ENCODE assay signal across 20 mouse cellular contexts in the genomic region with DNA sequence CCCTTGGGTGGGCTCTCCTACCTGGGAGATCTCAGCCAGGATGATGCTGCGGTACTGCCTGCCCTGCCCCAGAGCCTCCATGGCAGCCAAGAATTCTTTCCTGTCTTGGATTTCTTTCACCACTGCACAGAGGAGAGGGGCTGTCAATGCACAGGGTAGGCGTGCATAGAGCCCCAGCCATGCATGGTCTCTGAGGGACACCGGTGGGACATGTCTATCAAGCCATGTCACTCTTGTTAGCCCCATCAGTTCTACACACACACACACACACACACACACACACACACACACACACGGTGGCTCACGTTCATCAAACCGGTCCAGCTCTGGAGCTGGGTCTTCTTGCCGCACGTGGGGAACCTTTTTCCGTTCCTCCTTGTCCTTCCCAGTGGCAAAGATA. TPM values are rescaled to one million over a fixed set of nuclear protein-coding genes. Genes with fewer than 3 reads are reported as not detected.
DNase-seq lines count a peak whose midpoint lies in the region; ATAC-seq lines count a peak whose summit lies in the region.
"Had no signal": no experiment of that assay in that cellular context is flagged by ENCODE, and none has a peak within 500 bp of the region (broad histone marks: within the 10 kb centered on the region; RNA-seq: fewer than 3 reads in every experiment).

No protein-coding gene starts in this region.

- H3K9me3 ChIP-seq in forebrain, embryonic 15.5 days: no peaks in the 10 kb centered on the region
- H3K9me3 ChIP-seq in forebrain, embryonic 11.5 days (ENCODE audit: control insufficient read depth, low read length): no peaks in the 10 kb centered on the region
- H3K9me3 ChIP-seq in kidney, embryonic 15.5 days (replicated peaks): no peaks in the 10 kb centered on the region
- no peaks in the 10 kb centered on the region for H3K9me3 ChIP-seq in neural tube, embryonic 15.5 days (replicated peaks)
- H3K9me3 ChIP-seq: forebrain, embryonic 10.5 days; liver, embryonic 12.5 days had no signal

- peak; percentile 35; the same call in 1 of the 2 replicates for ATAC-seq in forebrain, embryonic 15.5 days (replicated peaks)
- no peak for ATAC-seq in forebrain, embryonic 11.5 days (replicated peaks; ENCODE audit: low FRiP score)
- no peak for ATAC-seq in kidney, embryonic 15.5 days (replicated peaks; ENCODE audit: low FRiP score)
- ATAC-seq in neural tube, embryonic 15.5 days (ENCODE audit: low FRiP score): no peak; the same call in 1 of the 2 replicates
- ATAC-seq: intestine, postnatal 0 days; liver, embryonic 12.5 days had no signal

- no peak overlapping the region for H3K9ac ChIP-seq in forebrain, embryonic 15.5 days (replicated peaks)
- no peak overlapping the region for H3K9ac ChIP-seq in forebrain, embryonic 11.5 days (ENCODE audit: low read length)
- no peak overlapping the region for H3K9ac ChIP-seq in kidney, embryonic 15.5 days
- H3K9ac ChIP-seq in neural tube, embryonic 15.5 days (replicated peaks): no peak overlapping the region
- H3K9ac ChIP-seq: liver, embryonic 12.5 days had no signal

- peaks cover 30% of the 10 kb centered on the region; the same call in 1 of the 2 replicates for H3K36me3 ChIP-seq in forebrain, embryonic 15.5 days
- H3K36me3 ChIP-seq in forebrain, embryonic 11.5 days (ENCODE audit: control insufficient read depth, insufficient read depth, low read length): no peaks in the 10 kb centered on the region
- H3K36me3 ChIP-seq in kidney, embryonic 15.5 days: peaks cover 38% of the 10 kb centered on the region
- H3K36me3 ChIP-seq in neural tube, embryonic 15.5 days: peaks cover 39% of the 10 kb centered on the region

- no peak overlapping the region for H3K4me2 ChIP-seq in forebrain, embryonic 15.5 days (replicated peaks)
- no peak overlapping the region for H3K4me2 ChIP-seq in forebrain, embryonic 11.5 days (ENCODE audit: low read depth, low read length, severe bottlenecking)
- no peak overlapping the region for H3K4me2 ChIP-seq in kidney, embryonic 15.5 days
- H3K4me2 ChIP-seq in neural tube, embryonic 15.5 days: no peak overlapping the region
- H3K4me2 ChIP-seq: liver, embryonic 12.5 days had no signal

- H3K4me1 ChIP-seq in forebrain, embryonic 15.5 days: peaks cover under 1% of the 10 kb centered on the region
- no peaks in the 10 kb centered on the region; the same call in 1 of the 2 replicates for H3K4me1 ChIP-seq in forebrain, embryonic 11.5 days (replicated peaks; ENCODE audit: control insufficient read depth, insufficient read depth, low read length)
- peaks cover 33% of the 10 kb centered on the region for H3K4me1 ChIP-seq in kidney, embryonic 15.5 days
- H3K4me1 ChIP-seq in neural tube, embryonic 15.5 days: peaks cover 10% of the 10 kb centered on the region

- H3K27ac ChIP-seq in forebrain, embryonic 15.5 days (replicated peaks): no peak overlapping the region
- no peak overlapping the region for H3K27ac ChIP-seq in forebrain, embryonic 11.5 days (ENCODE audit: low read depth, low read length)
- H3K27ac ChIP-seq in kidney, embryonic 15.5 days: peak overlapping the region; percentile 41; the same call in 1 of the 2 replicates
- H3K27ac ChIP-seq in neural tube, embryonic 15.5 days (replicated peaks): 0 out of 2 replicates have a peak overlapping the region, but pooled peaks have one; percentile 13
- H3K27ac ChIP-seq: forebrain, embryonic 10.5 days; left cerebral cortex, adult 2 months; liver, embryonic 12.5 days had no signal

- no peak for DNase-seq in forebrain, embryonic 11.5 days (ENCODE audit: low spot score)
- DNase-seq in kidney, postnatal 25 days: no peak
- peak; percentile 17 for DNase-seq in retina, postnatal 1 day
- DNase-seq in retina, embryonic 14.5 days (ENCODE audit: low spot score): no peak
- DNase-seq in lung, postnatal 25 days (ENCODE audit: low spot score): no peak
- DNase-seq: adrenal gland, postnatal 14 days; cerebellum, adult 2 months; cerebellum, postnatal 25 days; embryo, embryonic 11 days; heart, postnatal 4 days; lung, adult 18-20 months; thymus, adult 18-20 months; thymus, postnatal 4 days had no signal

- 82% methylated on average over 9 of the region's 9 CpGs for WGBS in forebrain, embryonic 15.5 days
- 83% methylated on average over 9 of the region's 9 CpGs for WGBS in forebrain, embryonic 11.5 days
- WGBS in kidney, embryonic 15.5 days: 76% methylated on average over 9 of the region's 9 CpGs
- 81% methylated on average over 9 of the region's 9 CpGs for WGBS in neural tube, embryonic 15.5 days

- H3K4me3 ChIP-seq in forebrain, embryonic 15.5 days: no peak overlapping the region
- no peak overlapping the region for H3K4me3 ChIP-seq in forebrain, embryonic 11.5 days (ENCODE audit: low read depth, low read length)
- H3K4me3 ChIP-seq in kidney, embryonic 15.5 days (replicated peaks): no peak overlapping the region
- H3K4me3 ChIP-seq in neural tube, embryonic 15.5 days (replicated peaks): no peak overlapping the region
- H3K4me3 ChIP-seq: forebrain, embryonic 10.5 days; left cerebral cortex, adult 2 months; liver, embryonic 12.5 days had no signal

- no peaks in the 10 kb centered on the region for H3K27me3 ChIP-seq in forebrain, embryonic 15.5 days
- no peaks in the 10 kb centered on the region for H3K27me3 ChIP-seq in forebrain, embryonic 11.5 days (ENCODE audit: control insufficient read depth, insufficient read depth, low read length)
- H3K27me3 ChIP-seq in kidney, embryonic 15.5 days: no peaks in the 10 kb centered on the region; the same call in 1 of the 2 replicates
- H3K27me3 ChIP-seq in neural tube, embryonic 15.5 days (replicated peaks): no peaks in the 10 kb centered on the region

RNA-seq across cellular contexts. Expression of a gene that starts 5.5 kb away (rescaled TPM):
- polyA plus RNA-seq in forebrain, embryonic 15.5 days (2015; fragmentation: Nextera tagmentation; extraction: Ambion mirVana): 293 and 308 TPM in 2 replicates
- polyA plus RNA-seq in forebrain, embryonic 11.5 days (2014; fragmentation: Nextera tagmentation; extraction: Ambion mirVana): 378 and 386 TPM in 2 replicates
- 303 and 317 TPM in 2 replicates for polyA plus RNA-seq in kidney, embryonic 15.5 days (2015; fragmentation: Nextera tagmentation; extraction: Ambion mirVana)
- polyA plus RNA-seq in neural tube, embryonic 15.5 days (2015; fragmentation: Nextera tagmentation; extraction: Ambion mirVana): 248 and 249 TPM in 2 replicates

RNA-seq across cellular contexts. Expression of a gene that starts 5.7 kb away (rescaled TPM):
- 11.9 and 16.8 TPM in 2 replicates for polyA plus RNA-seq in forebrain, embryonic 15.5 days (2015; fragmentation: Nextera tagmentation; extraction: Ambion mirVana)
- 9.3 and 10.6 TPM in 2 replicates for polyA plus RNA-seq in forebrain, embryonic 11.5 days (2014; fragmentation: Nextera tagmentation; extraction: Ambion mirVana)
- polyA plus RNA-seq in kidney, embryonic 15.5 days (2015; fragmentation: Nextera tagmentation; extraction: Ambion mirVana): 7.7 and 10.5 TPM in 2 replicates
- polyA plus RNA-seq in neural tube, embryonic 15.5 days (2015; fragmentation: Nextera tagmentation; extraction: Ambion mirVana): 11.3 and 12.6 TPM in 2 replicates

RNA-seq across cellular contexts. Expression of a gene that starts 26.6 kb away (rescaled TPM):
- polyA plus RNA-seq in forebrain, embryonic 15.5 days (2015; fragmentation: Nextera tagmentation; extraction: Ambion mirVana): 8.0 and 9.7 TPM in 2 replicates
- 6.3 and 7.6 TPM in 2 replicates for polyA plus RNA-seq in forebrain, embryonic 11.5 days (2014; fragmentation: Nextera tagmentation; extraction: Ambion mirVana)
- 8.6 and 11.0 TPM in 2 replicates for polyA plus RNA-seq in kidney, embryonic 15.5 days (2015; fragmentation: Nextera tagmentation; extraction: Ambion mirVana)
- polyA plus RNA-seq in neural tube, embryonic 15.5 days (2015; fragmentation: Nextera tagmentation; extraction: Ambion mirVana): 11.6 and 12.2 TPM in 2 replicates

RNA-seq across cellular contexts. Expression of a gene that starts 29.7 kb away (rescaled TPM):
- 1.7 and 1.9 TPM in 2 replicates for polyA plus RNA-seq in forebrain, embryonic 15.5 days (2015; fragmentation: Nextera tagmentation; extraction: Ambion mirVana)
- 1.3 and 1.4 TPM in 2 replicates for polyA plus RNA-seq in forebrain, embryonic 11.5 days (2014; fragmentation: Nextera tagmentation; extraction: Ambion mirVana)
- polyA plus RNA-seq in kidney, embryonic 15.5 days (2015; fragmentation: Nextera tagmentation; extraction: Ambion mirVana): 0.40 and 0.96 TPM in 2 replicates
- 11.6 and 13.4 TPM in 2 replicates for polyA plus RNA-seq in neural tube, embryonic 15.5 days (2015; fragmentation: Nextera tagmentation; extraction: Ambion mirVana)

Comparison
In these comparisons a context has a peak if more than half of its experiments do, and no peak if none do; other contexts are left out.
1. H3K27ac ChIP-seq: peak in kidney, embryonic 15.5 days (single experiment) and neural tube, embryonic 15.5 days (single experiment); none in forebrain, embryonic 15.5 days (single experiment) and forebrain, embryonic 11.5 days (single experiment).